In the genomic region with DNA sequence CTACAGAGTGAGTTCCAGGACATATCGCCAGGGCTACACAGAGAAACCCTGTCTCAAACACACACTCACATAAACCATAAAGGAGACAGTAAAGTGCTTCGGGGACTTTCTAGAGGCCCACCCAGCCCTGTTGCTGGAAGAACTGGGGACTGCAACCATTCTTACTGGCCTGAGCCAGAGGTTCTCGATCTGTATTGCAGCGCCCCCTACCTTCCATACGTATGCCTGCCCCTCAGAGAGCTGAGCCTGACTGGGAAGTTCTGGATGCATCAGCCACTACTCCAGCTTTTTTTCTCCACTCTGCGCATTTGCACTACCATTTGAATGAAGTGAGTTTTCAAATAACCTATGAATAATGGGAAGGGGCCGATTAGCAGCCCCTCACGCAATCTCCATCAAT, we compare ENCODE assay signal across 8 mouse cellular contexts. TPM values are rescaled to one million over a fixed set of nuclear protein-coding genes. Genes with fewer than 3 reads are reported as not detected.
A peak's percentile ranks its signal among the peaks of the same experiment; 100 is the strongest.
DNase-seq lines count a peak whose midpoint lies in the region; ATAC-seq lines count a peak whose summit lies in the region.

No protein-coding gene starts in this region.

- no peaks in the 10 kb centered on the region for H3K9me3 ChIP-seq in forebrain, embryonic 11.5 days (ENCODE audit: control insufficient read depth, low read length)

- H3K27me3 ChIP-seq in forebrain, embryonic 11.5 days (ENCODE audit: control insufficient read depth, insufficient read depth, low read length): no peaks in the 10 kb centered on the region

- ATAC-seq in forebrain, embryonic 11.5 days (replicated peaks; ENCODE audit: low FRiP score): no peak

- H3K27ac ChIP-seq in forebrain, embryonic 11.5 days (ENCODE audit: low read depth, low read length): no peak overlapping the region

- peak; percentile 24 for DNase-seq in cerebellum, adult 9-10 months
- no peak for DNase-seq in cerebellum, adult 11 months
- DNase-seq in spleen, adult 12 weeks (ENCODE audit: low spot score): peak; percentile 11
- DNase-seq in spleen, postnatal 4 days (ENCODE audit: low spot score in 2 of 2): no peak
- peak; percentile 61 to 66 for DNase-seq in kidney, postnatal 25 days
- peak; percentile 27 to 34 for DNase-seq in spleen, postnatal 36 days (ENCODE audit: low spot score in 2 of 2)
- DNase-seq in forebrain, embryonic 11.5 days (ENCODE audit: low spot score): no peak
- no peak for DNase-seq in gastrocnemius, adult 8-10 months (ENCODE audit: low spot score in 2 of 2)

- no peak overlapping the region for H3K4me3 ChIP-seq in forebrain, embryonic 11.5 days (ENCODE audit: low read depth, low read length)

- no peaks in the 10 kb centered on the region for H3K4me1 ChIP-seq in forebrain, embryonic 11.5 days (replicated peaks; ENCODE audit: control insufficient read depth, insufficient read depth, low read length)

- H3K36me3 ChIP-seq in forebrain, embryonic 11.5 days (ENCODE audit: control insufficient read depth, insufficient read depth, low read length): no peaks in the 10 kb centered on the region

- WGBS in forebrain, embryonic 11.5 days: 63% methylated on average over 8 of the region's 8 CpGs

- no peak overlapping the region for H3K4me2 ChIP-seq in forebrain, embryonic 11.5 days (ENCODE audit: low read depth, low read length, severe bottlenecking)

- H3K9ac ChIP-seq in forebrain, embryonic 11.5 days (ENCODE audit: low read length): no peak overlapping the region

RNA-seq across cellular contexts. Expression of gene Hmga1b, which starts 13.2 kb away (rescaled TPM):
- polyA plus RNA-seq in forebrain, embryonic 11.5 days (2014; fragmentation: Nextera tagmentation; extraction: Ambion mirVana): 7.6 and 8.3 TPM in 2 replicates
- 10 to 100 TPM; 14.8 to 40.9 (median 19.1) TPM for total RNA-seq in gastrocnemius, adult 8-10 months (2022)

RNA-seq across cellular contexts. Expression of gene Cbr2, which starts 17.5 kb away (rescaled TPM):
- 1.8 TPM in 1 of 2 replicates, not detected in the other for polyA plus RNA-seq in forebrain, embryonic 11.5 days (2014; fragmentation: Nextera tagmentation; extraction: Ambion mirVana)
- total RNA-seq in gastrocnemius, adult 8-10 months (2022): 10 to 100 TPM in 2 of 4 experiments, 1 to 10 TPM in 2; 6.1 to 30.8 (median 10.4) TPM

RNA-seq across cellular contexts. Expression of gene Dcxr, which starts 22.3 kb away (rescaled TPM):
- 10.8 and 11.8 TPM in 2 replicates for polyA plus RNA-seq in forebrain, embryonic 11.5 days (2014; fragmentation: Nextera tagmentation; extraction: Ambion mirVana)
- 1 to 10 TPM; 7.9 to 9.8 (median 8.7) TPM for total RNA-seq in gastrocnemius, adult 8-10 months (2022)

RNA-seq across cellular contexts. Expression of gene Rac3, which starts 28.2 kb away (rescaled TPM):
- 7.5 and 10.6 TPM in 2 replicates for polyA plus RNA-seq in forebrain, embryonic 11.5 days (2014; fragmentation: Nextera tagmentation; extraction: Ambion mirVana)
- total RNA-seq in gastrocnemius, adult 8-10 months (2022): 1 to 10 TPM in 2 of 4 experiments, under 1 TPM in 2; 0.75 to 1.2 (median 0.89) TPM

RNA-seq across cellular contexts. Expression of gene Rfng, which starts 34.6 kb away (rescaled TPM):
- 45.4 and 48.3 TPM in 2 replicates for polyA plus RNA-seq in forebrain, embryonic 11.5 days (2014; fragmentation: Nextera tagmentation; extraction: Ambion mirVana)
- total RNA-seq in gastrocnemius, adult 8-10 months (2022): 10 to 100 TPM; 10.8 to 13.6 (median 13.1) TPM

Comparison
In these comparisons a context has a peak if more than half of its experiments do, and no peak if none do; other contexts are left out.
1. DNase-seq: peak in cerebellum, adult 9-10 months (single experiment), spleen, adult 12 weeks (single experiment), kidney, postnatal 25 days (2 of 2) and spleen, postnatal 36 days (2 of 2); none in cerebellum, adult 11 months (single experiment), spleen, postnatal 4 days (0 of 2), forebrain, embryonic 11.5 days (single experiment) and gastrocnemius, adult 8-10 months (0 of 2).